In genomic region chr11:105345284-105345683, GRCm38 (mm10) we compare ENCODE assay signal across 9 mouse cellular contexts. TPM values are rescaled to one million over a fixed set of nuclear protein-coding genes. Genes with fewer than 3 reads are reported as not detected.
A peak's percentile ranks its signal among the peaks of the same experiment; 100 is the strongest.
DNase-seq lines count a peak whose midpoint lies in the region; ATAC-seq and TF ChIP-seq lines count a peak whose summit lies in the region.
"Had no signal": no experiment of that assay in that cellular context is flagged by ENCODE, and none has a peak within 500 bp of the region (broad histone marks: within the 10 kb centered on the region; RNA-seq: fewer than 3 reads in every experiment).

No protein-coding gene starts in this region.

- no peak for ATAC-seq in intestine, postnatal 0 days
- no peak for ATAC-seq in intestine, embryonic 16.5 days
- no peak for ATAC-seq in lung, embryonic 14.5 days (ENCODE audit: insufficient read depth)
- no peak for ATAC-seq in megakaryocyte, adult 5-6 weeks (ENCODE audit: poor library complexity, severe bottlenecking)

- no peaks in the 10 kb centered on the region for H3K4me1 ChIP-seq in intestine, postnatal 0 days (replicated peaks; ENCODE audit: control insufficient read depth, insufficient read depth, low read length)
- peaks cover 8% of the 10 kb centered on the region for H3K4me1 ChIP-seq in intestine, embryonic 16.5 days (ENCODE audit: control insufficient read depth, insufficient read depth, low read length)
- H3K4me1 ChIP-seq in lung, embryonic 14.5 days (ENCODE audit: insufficient read depth) = no peaks in the 10 kb centered on the region

- no peak overlapping the region for H3K4me3 ChIP-seq in intestine, postnatal 0 days (ENCODE audit: low read depth, low read length)
- H3K4me3 ChIP-seq in intestine, embryonic 16.5 days (ENCODE audit: low read length) = no peak overlapping the region
- no peak overlapping the region for H3K4me3 ChIP-seq in lung, embryonic 14.5 days (ENCODE audit: low read depth, low read length)
- H3K4me3 ChIP-seq: liver, embryonic 15.5 days had no signal

- WGBS in intestine, postnatal 0 days = 90% methylated on average over 2 of the region's 2 CpGs
- 87% methylated on average over 2 of the region's 2 CpGs for WGBS in intestine, embryonic 16.5 days
- 75% methylated on average over 2 of the region's 2 CpGs for WGBS in lung, embryonic 14.5 days

- H3K4me2 ChIP-seq in intestine, postnatal 0 days (replicated peaks; ENCODE audit: low read depth) = no peak overlapping the region
- no peak overlapping the region for H3K4me2 ChIP-seq in intestine, embryonic 16.5 days (ENCODE audit: low read depth, low read length)
- no peak overlapping the region for H3K4me2 ChIP-seq in lung, embryonic 14.5 days
- H3K4me2 ChIP-seq: liver, embryonic 15.5 days had no signal

- no peaks in the 10 kb centered on the region for H3K9me3 ChIP-seq in intestine, postnatal 0 days (ENCODE audit: control insufficient read depth)
- no peaks in the 10 kb centered on the region for H3K9me3 ChIP-seq in intestine, embryonic 16.5 days (ENCODE audit: control insufficient read depth, low read length)
- no peaks in the 10 kb centered on the region for H3K9me3 ChIP-seq in lung, embryonic 14.5 days (ENCODE audit: low read depth, low read length)
- H3K9me3 ChIP-seq: liver, embryonic 15.5 days had no signal

- peak; percentile 75 for TF ChIP-seq CTCF in intestine, postnatal 0 days (IDR thresholded peaks at IDR 0.05; ENCODE audit: low read depth)
- peak; percentile 80 for TF ChIP-seq CTCF in lung, embryonic 14.5 days (IDR thresholded peaks at IDR 0.05; ENCODE audit: low read depth)

- no peak overlapping the region for H3K9ac ChIP-seq in intestine, postnatal 0 days (ENCODE audit: low read depth, low read length)
- H3K9ac ChIP-seq in intestine, embryonic 16.5 days (ENCODE audit: low read depth, low read length) = no peak overlapping the region
- no peak overlapping the region for H3K9ac ChIP-seq in lung, embryonic 14.5 days
- H3K9ac ChIP-seq: liver, embryonic 15.5 days had no signal

- no peak overlapping the region for H3K27ac ChIP-seq in intestine, postnatal 0 days (ENCODE audit: low read depth, low read length)
- no peak overlapping the region for H3K27ac ChIP-seq in intestine, embryonic 16.5 days (ENCODE audit: low read length)
- H3K27ac ChIP-seq in lung, embryonic 14.5 days (ENCODE audit: low read depth) = no peak overlapping the region
- H3K27ac ChIP-seq: liver, embryonic 15.5 days had no signal

- peak; percentile 11 for DNase-seq in CD4-positive helper T cell, adult 2 months (ENCODE audit: low read depth, low spot score)
- peak; percentile 20 for DNase-seq in T-cell, adult 2 months (ENCODE audit: low spot score)
- DNase-seq in lung, embryonic 14.5 days = peak; percentile 72
- DNase-seq in spleen, postnatal 36 days (ENCODE audit: low spot score in 2 of 2) = no peak
- no peak for DNase-seq in right cerebral cortex, adult 18-20 months

- H3K36me3 ChIP-seq in intestine, postnatal 0 days (ENCODE audit: control insufficient read depth, insufficient read depth) = peaks cover 4% of the 10 kb centered on the region; the same call in 1 of the 2 replicates
- H3K36me3 ChIP-seq in intestine, embryonic 16.5 days (ENCODE audit: control insufficient read depth, insufficient read depth, low read length) = peaks cover 3% of the 10 kb centered on the region; the same call in 1 of the 2 replicates
- H3K36me3 ChIP-seq in lung, embryonic 14.5 days (ENCODE audit: insufficient read depth) = peaks cover 69% of the 10 kb centered on the region
- H3K36me3 ChIP-seq: liver, embryonic 15.5 days had no signal

- H3K27me3 ChIP-seq in intestine, postnatal 0 days (replicated peaks; ENCODE audit: control insufficient read depth, insufficient read depth, low read length) = no peaks in the 10 kb centered on the region
- H3K27me3 ChIP-seq in intestine, embryonic 16.5 days (replicated peaks; ENCODE audit: control insufficient read depth, insufficient read depth, low read length) = no peaks in the 10 kb centered on the region
- H3K27me3 ChIP-seq in lung, embryonic 14.5 days (ENCODE audit: insufficient read depth, low read length) = no peaks in the 10 kb centered on the region
- H3K27me3 ChIP-seq: liver, embryonic 15.5 days had no signal

RNA-seq across cellular contexts. Expression of gene Mrc2, which starts 52.8 kb away (rescaled TPM):
- polyA plus RNA-seq in intestine, postnatal 0 days (2015; fragmentation: Nextera tagmentation; extraction: Ambion mirVana) = 1.7 TPM in 2 replicates
- polyA plus RNA-seq in intestine, embryonic 16.5 days (2015; fragmentation: Nextera tagmentation; extraction: Ambion mirVana) = 6.8 and 6.9 TPM in 2 replicates
- 16.6 and 20.0 TPM in 2 replicates for polyA plus RNA-seq in lung, embryonic 14.5 days (2014; fragmentation: Nextera tagmentation; extraction: Ambion mirVana)
- not detected in 2 replicates for total RNA-seq in megakaryocyte, adult 5-6 weeks (2015)
- 0.11 TPM in 1 of 2 replicates, not detected in the other for total RNA-seq in megakaryocyte, adult 5-6 weeks (2017)

Comparison
In these comparisons a context has a peak if more than half of its experiments do, and no peak if none do; other contexts are left out.
1. DNase-seq: peak in CD4-positive helper T cell, adult 2 months (single experiment), T-cell, adult 2 months (single experiment) and lung, embryonic 14.5 days (single experiment); none in spleen, postnatal 36 days (0 of 2) and right cerebral cortex, adult 18-20 months (single experiment).